Mouse (Mus musculus) heart, adult 10 weeks (tissue): ENCODE measurements around the gene Mrgprf. TPM values are rescaled to one million over a fixed set of nuclear protein-coding genes. Genes with fewer than 3 reads are reported as not detected.

Experiments used
- polyA plus RNA-seq: library from polyadenylated mRNA; stranded (reverse); fragments of 350-450 nt; fragmentation: Illumina TruSeq; extraction: RNeasy Lipid Tissue Mini Kit (QIAGEN cat#74804); gene quantifications from one replicate; pipeline ENCODE4 v1.2.3, GENCODE M21; 2014; ENCODE audit warnings: low read depth, low replicate concordance

Mrgprf gene
- 3.8 TPM for polyA plus RNA-seq

DNA sequence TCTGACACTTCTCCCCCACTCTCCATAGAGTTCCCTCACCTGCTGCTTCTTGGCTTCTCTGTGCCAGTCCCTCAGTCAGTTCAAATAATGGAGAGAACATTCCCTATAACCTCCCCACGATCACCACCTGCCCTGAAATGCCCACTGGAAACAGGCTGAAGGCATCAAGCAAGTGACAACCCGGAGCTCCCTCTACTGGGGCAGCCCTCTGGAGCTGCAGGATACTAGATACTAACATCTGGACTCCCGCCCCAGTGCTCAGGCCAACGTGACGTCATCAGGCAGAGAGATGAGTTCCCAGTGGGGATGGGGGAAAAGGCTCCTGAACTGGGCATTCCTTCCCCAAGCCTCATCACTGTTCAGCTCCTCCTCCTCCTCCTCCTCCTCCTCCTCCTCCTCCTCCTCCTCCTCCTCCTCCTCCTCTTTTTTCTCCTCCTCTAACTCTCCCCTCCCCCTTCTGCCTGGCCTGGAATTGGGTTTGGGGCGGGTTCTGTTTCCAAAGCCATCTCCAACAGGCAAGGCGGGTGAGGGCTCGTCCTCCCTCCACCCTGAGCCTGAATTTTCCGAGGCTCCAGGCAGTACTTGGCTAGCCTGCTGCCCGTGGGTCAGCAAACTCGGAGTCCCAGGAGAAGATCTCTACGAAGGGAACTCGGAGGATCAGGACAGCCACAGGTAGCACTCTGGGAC lies at the start of gene Mrgprf:
Mrgprf (plus strand) TSS at position 508 of the 687 bp plus-strand sequence.

DNA sequence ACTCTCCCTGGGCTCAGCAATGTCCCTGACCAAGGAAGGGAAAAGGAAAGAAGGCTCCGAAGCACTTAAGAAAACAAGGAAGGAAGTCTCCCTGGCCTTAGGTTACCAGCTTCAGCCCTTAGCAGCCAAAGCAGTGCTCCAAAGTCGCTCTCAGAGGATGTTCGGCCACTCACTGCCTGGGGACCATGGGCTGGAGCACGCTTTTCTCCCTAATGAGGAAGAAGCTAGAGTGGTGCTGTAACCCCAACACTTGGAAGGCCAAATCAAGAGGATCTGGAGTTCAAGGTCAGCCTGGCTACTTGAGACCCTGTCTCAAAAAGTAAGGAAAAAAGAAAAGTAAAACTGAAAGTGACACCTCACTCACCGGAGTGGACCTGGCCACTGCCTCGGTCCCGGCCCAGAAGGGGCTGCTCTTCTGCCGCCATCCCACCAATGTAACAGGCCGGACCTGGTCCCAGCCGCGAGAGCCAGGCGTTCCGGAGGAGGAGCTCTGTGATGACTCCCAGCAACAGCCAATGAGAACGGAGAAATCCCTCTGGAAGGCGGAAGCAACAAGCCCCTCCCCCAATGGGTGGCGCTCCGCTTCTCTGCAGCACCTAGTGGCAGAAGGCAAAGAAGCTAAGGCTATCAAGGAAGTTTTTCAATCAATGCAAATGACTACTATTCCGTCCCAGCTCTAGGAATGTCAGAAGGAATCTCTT lies 17.0 kb upstream of the Mrgprf start, which contains the start of gene Tpcn2:
Tpcn2 (minus strand) TSS at position 525 of the 701 bp plus-strand sequence.

DNA sequence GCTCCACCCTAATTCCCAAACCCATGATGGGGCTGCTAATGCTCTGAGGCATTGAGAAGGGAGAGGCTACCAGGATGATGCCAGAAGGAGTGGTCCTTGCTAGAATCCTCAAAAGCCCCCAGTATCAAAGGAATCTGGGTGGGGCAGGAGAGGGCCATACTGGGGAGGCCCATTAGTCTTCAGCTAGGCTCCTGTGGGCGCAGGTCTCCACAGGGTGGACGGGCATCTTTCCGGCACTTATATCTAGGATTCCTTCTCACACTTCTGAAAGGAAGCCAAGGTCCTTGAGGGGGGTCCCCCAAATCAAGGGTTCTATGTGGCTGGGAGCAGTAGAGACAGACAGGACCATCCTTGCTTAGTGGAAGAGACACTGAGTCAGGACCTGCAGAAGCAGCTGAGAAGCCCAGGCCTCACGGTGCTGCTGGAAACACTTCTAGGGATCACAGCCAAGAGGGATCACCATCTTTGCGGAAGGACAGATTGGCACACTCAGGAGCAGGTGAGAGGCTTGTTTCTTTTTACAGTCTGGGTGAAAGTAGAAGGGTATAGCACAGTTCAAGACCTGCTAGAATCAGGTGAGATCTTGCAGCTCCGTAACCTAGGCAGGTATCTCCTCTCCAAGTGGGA lies 14.3 kb downstream of the Mrgprf start, which contains the start of gene Mrgprd:
Mrgprd (plus strand) TSS at position 51 of the 627 bp plus-strand sequence.

Other genes with a start within 250 kb of the Mrgprf start
- not detected for gene 1810010D01Rik, start 92.7 kb upstream of the Mrgprf start, polyA plus RNA-seq
- 5.0 TPM for gene Tpcn2, start 16.8 kb upstream of the Mrgprf start, polyA plus RNA-seq
- not detected for gene Mrgprd, start 14.0 kb downstream of the Mrgprf start, polyA plus RNA-seq